Mouse (Mus musculus) c-Kit-positive CD71-negative TER-119-negative erythroid progenitor cells, embryonic 14.5 days (primary cell): ENCODE results near the gene Phactr2.

Experiments used
- DNase-seq: peaks from one replicate; pipeline ENCODE4 v3.0.0-alpha.2; 2013; ENCODE audit warnings: low read depth

Phactr2 gene

GRCm38 (mm10) chr10:13401971-13402370 is 72.2 kb downstream of the Phactr2 start:
- no peak for DNase-seq

- no peak for DNase-seq
Observed at GRCm38 (mm10) chr10:13395753-13396152, 78.5 kb downstream of the Phactr2 start.

GRCm38 (mm10) chr10:13394000-13394399 is 80.2 kb downstream of the Phactr2 start:
- no peak for DNase-seq

GRCm38 (mm10) chr10:13388116-13388922 is 85.9 kb downstream of the Phactr2 start:
- DNase-seq, result no peak

- no peak for DNase-seq
Observed at GRCm38 (mm10) chr10:13384866-13385265, 89.3 kb downstream of the Phactr2 start.

- DNase-seq, result no peak
Observed at GRCm38 (mm10) chr10:13377895-13378294, 96.3 kb downstream of the Phactr2 start.

- no peak for DNase-seq
Observed at GRCm38 (mm10) chr10:13376428-13377260, 97.6 kb downstream of the Phactr2 start.

GRCm38 (mm10) chr10:13375820-13376219 is 98.4 kb downstream of the Phactr2 start:
- DNase-seq, result no peak

- no peak for DNase-seq
Observed at GRCm38 (mm10) chr10:13369581-13370375, 104.4 kb downstream of the Phactr2 start.

GRCm38 (mm10) chr10:13364286-13364580 is 110.0 kb downstream of the Phactr2 start:
- DNase-seq, result no peak

GRCm38 (mm10) chr10:13363499-13364285 is 110.5 kb downstream of the Phactr2 start:
- no peak for DNase-seq

GRCm38 (mm10) chr10:13360913-13361312 is 113.3 kb downstream of the Phactr2 start:
- DNase-seq, result no peak

GRCm38 (mm10) chr10:13359846-13360245 is 114.4 kb downstream of the Phactr2 start:
- no peak for DNase-seq

GRCm38 (mm10) chr10:13358679-13359078 is 115.5 kb downstream of the Phactr2 start:
- DNase-seq, result no peak

- no peak for DNase-seq
Observed at GRCm38 (mm10) chr10:13346609-13347290, 127.5 kb downstream of the Phactr2 start.

GRCm38 (mm10) chr10:13340583-13340982 is 133.6 kb downstream of the Phactr2 start:
- DNase-seq, result no peak

- no peak for DNase-seq
Observed at GRCm38 (mm10) chr10:13336964-13337363, 137.2 kb downstream of the Phactr2 start.

GRCm38 (mm10) chr10:13335814-13336213 is 138.4 kb downstream of the Phactr2 start:
- no peak for DNase-seq

- DNase-seq, result no peak
Observed at GRCm38 (mm10) chr10:13335347-13335746, 138.9 kb downstream of the Phactr2 start.

GRCm38 (mm10) chr10:13333781-13334180 is 140.4 kb downstream of the Phactr2 start:
- no peak for DNase-seq

GRCm38 (mm10) chr10:13332985-13333384 is 141.2 kb downstream of the Phactr2 start:
- DNase-seq, result no peak
